Mouse (Mus musculus) adrenal gland, postnatal 4 days (tissue): ENCODE data around the gene Cd164l2. TPM values are rescaled to one million over a fixed set of nuclear protein-coding genes. Genes with fewer than 3 reads are reported as not detected.

ENCODE experiments used
- DNase-seq, 2 experiments: peaks; one replicate each; pipeline ENCODE4 v3.0.0; 2021 to 2022; ENCODE audit warnings: low spot score in 2 of 2, mixed read lengths in 2 of 2
- total RNA-seq, 2 experiments: library from RNA; stranded (reverse); gene quantifications; 2 replicates each; pipeline ENCODE4 v1.2.3; 2021

Gene Cd164l2
- total RNA-seq, 2 experiments from 2014 or later, result 2.3 to 5.2 TPM

GRCm38 (mm10) chr4:133218745-133219144, 6.8 kb downstream of the Cd164l2 start:
- no peak for DNase-seq

GRCm38 (mm10) chr4:133220656-133221055, 8.7 kb downstream of the Cd164l2 start:
- DNase-seq, result no peak

DNA sequence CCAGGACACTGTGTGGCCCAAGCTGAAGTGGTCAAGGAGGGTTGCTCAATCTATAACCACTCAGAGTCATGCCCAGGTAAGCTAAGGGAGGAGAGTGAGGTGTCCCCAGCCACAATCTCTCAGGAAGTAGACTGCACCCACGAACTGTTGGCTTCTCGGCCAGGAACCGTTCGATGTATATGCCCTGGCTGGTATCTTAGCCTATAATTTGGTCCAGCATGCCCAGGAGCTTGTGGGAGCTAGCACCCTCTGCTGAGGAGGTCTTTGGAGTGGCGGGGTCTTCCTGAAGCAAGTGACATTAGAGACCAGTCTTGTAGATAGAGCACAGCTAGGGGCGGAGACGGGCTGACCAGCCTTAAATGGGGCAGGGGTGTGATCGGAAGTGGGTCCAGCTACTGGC, 9.8 kb downstream of the Cd164l2 start:
- DNase-seq, result no peak

DNA sequence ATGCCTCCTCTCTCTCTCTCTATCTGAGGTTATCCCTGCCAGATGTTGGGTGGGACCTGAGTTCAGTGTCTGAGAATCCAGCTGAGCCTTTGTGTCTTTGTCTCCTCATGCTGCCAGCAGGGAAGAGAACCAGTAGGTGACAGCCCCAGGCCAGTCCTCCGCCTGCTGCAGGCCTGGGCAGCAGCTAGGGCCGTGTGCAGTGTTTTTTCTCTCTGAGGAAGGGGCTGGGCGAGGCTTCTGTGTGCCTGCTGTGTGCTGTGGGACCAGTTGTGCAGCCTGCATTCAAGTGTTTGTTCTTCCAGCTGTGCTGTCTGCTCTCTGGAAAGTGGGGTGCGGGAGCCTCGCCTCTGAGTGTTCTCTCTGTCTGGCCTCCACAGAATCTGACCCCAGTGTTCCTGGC, 11.9 kb downstream of the Cd164l2 start:
- no peak for DNase-seq

GRCm38 (mm10) chr4:133226073-133226472, 14.1 kb downstream of the Cd164l2 start:
- DNase-seq, result no peak

GRCm38 (mm10) chr4:133227636-133228035, 15.7 kb downstream of the Cd164l2 start:
- DNase-seq, result no peak

DNA sequence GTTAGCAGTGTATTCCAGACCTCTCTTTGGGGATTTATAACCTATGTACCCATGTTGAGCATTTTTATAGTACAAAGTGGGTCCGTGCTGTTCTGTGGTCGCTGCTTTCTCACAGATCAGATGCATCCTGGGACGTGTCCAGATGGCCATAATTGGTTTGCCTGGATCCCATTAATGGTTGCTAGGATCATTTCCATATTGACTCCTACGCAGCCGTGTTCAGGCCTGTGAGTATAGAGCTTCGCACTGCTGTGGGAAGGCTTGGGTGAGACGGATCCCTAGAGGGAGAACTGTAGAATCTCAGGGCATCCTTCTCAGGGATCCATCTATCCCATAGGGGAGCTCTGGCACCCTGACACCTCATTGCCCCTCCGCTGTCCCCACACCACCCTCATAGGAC, 17.7 kb downstream of the Cd164l2 start:
- no peak for DNase-seq

DNA sequence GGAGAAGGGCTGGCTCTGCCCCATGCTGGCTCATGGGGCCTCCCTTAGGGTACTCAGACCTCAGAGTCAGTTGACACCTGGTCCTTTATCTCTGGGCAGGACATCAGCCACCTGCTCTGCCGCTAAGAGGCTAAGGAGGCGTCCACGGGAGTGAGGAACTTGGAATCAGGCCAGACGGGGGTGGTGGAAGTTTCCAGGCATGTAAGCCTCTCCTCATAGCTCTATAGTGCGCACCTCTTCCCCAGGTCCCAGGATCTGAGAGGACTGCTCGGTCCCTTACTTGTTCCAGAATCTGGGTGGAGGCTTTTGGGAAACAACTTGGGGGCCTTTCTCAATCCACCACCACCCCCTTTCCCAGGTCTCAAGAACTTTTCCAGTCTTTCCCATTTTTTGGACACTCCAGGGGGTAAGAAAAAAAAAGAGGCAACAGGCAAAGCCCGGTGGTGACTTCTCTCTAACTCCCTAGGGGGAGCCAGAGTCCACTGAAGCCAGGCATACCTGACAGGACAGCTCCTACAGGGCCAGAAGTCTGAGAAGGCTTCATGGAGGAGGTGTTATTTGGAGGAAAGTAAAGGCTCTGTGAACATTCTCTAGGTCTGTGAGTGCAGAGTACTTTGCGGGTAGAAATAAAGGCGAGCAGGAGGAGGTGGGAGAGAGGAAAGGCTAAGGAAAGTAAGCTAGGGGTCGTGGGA, 21.5 kb downstream of the Cd164l2 start:
- peak in 1 of 2 experiments; percentile 39 for DNase-seq

GRCm38 (mm10) chr4:133234771-133235170, 22.8 kb downstream of the Cd164l2 start:
- DNase-seq, result no peak

GRCm38 (mm10) chr4:133235415-133235814, 23.5 kb downstream of the Cd164l2 start:
- no peak for DNase-seq

DNA sequence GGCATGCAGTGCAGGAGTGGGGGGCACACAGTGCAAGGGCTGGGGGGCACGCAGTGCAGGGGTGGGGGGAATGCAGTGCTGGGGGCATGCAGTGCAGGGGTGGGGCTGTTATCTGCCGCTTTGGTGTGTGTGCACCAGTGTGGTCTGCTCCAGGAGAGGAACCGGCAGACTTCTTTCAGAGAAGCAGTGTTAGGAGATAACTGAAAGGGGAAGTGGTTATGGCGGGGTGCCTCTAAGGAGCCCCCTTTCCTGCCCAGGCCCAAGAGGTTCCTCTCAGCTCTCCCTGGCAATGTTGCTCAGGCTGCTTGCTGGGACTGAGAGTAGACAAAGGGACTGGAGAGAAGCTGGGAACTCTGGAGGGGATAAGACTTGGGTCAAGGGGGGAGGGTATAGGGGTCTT, 26.0 kb downstream of the Cd164l2 start:
- no peak for DNase-seq

GRCm38 (mm10) chr4:133240490-133240921, 28.6 kb downstream of the Cd164l2 start, which contains the start of gene Map3k6:
Map3k6 (plus strand) TSS chr4:133240818.
- DNase-seq, result peak; percentile 53 to 69

GRCm38 (mm10) chr4:133240934-133241908, 29.3 kb downstream of the Cd164l2 start:
- peak; percentile 80 to 87 for DNase-seq

DNA sequence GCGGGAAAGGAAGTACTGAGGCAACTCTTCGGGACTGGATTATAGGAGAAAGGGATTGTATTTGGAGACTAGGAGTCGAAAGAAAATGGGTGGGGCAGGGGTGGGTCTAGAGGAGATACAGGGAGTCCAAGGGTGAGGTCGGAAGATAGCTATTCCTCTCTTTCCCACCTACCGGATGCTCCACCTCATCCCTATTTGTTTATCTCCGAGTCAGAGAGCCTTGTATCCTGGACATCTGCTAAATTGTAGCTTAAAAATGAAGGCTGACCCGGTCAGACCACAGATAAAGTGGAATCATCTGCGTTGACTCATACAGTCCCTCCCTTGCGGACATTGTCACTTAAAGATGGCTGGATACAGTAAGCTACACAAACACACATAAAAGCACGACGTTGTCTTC, 30.0 kb downstream of the Cd164l2 start:
- DNase-seq, result no peak

DNA sequence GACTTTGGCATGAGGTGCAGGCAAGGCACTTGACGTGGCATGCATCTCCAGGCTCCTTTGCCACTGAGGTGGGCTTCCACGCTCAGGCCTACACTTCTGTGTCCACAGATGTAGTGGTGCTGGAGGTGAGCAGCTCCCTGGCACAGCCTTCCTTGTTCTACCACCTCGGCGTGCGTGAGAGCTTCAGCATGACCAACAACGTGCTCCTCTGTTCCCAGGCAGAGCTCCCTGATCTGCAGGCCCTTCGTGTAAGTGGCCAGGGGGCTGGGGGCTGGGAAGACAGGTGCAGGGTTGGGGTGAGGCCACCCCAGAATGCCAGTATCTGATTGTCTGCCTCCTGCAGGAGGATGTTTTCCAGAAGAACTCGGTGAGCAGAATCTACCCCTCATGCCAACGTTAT, 30.8 kb downstream of the Cd164l2 start:
- no peak for DNase-seq

DNA sequence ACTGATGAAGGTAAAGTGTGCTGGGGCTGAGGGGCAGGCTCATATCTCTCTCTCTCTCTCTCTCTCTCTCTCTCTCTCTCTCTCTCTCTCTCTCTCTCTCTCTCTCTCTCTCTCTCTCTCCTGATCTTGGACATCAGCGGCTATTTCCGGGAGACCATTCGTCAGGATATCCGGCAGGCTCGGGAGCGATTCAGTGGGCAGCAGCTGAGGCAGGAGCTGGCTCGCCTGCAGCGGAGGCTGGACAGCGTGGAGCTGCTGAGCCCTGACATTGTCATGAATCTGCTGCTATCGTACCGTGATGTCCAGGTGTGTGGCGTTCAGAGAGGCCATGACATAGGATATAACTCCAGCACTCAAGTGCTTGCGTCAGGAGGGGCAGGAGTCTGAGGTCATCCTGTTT, 31.6 kb downstream of the Cd164l2 start:
- DNase-seq, result no peak

DNA sequence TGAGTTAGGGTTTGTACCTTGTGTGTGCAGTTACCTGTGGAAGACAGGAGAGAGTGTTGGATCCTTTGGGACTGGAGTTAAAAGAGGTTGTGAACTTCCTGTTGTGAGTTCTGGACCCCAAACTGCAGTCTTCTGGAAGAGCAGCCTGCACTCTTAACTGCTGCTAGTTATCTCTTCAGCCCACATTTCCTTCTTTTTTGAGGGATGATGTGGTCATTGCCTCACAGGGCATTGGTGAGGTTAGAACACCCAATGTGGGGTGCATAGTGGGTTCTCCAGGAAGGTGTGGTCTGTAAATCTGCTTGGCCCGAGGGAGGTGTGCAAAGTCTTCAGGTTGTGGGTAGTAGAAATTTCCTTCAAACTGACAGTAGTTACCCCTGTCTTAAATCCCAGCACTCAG, 32.4 kb downstream of the Cd164l2 start:
- no peak for DNase-seq

DNA sequence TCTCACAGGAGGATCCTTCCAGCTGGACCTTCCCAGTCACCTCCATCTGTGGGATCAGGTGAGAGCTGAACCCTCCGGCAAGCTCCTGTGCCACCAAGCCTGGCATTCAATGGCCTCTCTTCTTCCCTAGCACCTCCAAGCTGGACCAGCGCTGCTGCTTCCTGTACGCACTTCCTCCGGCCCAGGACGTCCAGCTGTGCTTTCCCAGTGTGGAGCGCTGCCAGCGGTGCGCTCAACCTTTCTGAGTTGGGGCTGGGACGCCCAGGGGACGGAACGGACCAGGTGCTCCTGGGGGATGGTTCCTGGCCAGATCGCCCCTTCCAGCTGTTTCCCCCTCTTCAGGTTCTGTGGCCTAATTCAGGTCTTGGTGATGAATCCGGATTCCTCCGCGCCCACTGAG, 35.1 kb downstream of the Cd164l2 start:
- DNase-seq, result no peak

GRCm38 (mm10) chr4:133247806-133248449, 36.0 kb downstream of the Cd164l2 start:
- no peak for DNase-seq

- peak; percentile 67 to 75 for DNase-seq
These were observed 38.7 kb downstream of the Cd164l2 start for GRCm38 (mm10) chr4:133250609-133251008.

DNA sequence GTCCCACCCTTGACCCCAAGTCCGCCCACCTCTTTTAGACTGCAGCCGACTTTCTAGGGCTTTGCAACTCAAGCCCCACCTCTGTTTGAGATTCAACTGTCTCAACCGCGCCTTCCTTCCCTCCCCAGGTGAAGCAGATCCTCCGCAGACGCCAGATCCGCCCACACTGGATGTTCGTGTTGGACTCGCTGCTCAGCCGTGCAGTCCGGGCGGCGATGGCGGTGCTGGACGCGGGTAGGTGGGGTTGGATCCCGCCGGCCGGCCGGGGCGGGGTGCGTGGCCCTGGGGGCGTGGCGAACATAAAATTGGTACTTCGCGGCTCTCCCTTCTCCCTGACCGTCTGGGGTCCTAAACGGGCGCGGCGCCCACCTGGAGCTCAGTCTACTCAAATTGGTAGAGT, 39.3 kb downstream of the Cd164l2 start:
- no peak for DNase-seq

- DNase-seq, result no peak
These were observed 40.2 kb downstream of the Cd164l2 start for GRCm38 (mm10) chr4:133252089-133252488.
